Mouse (Mus musculus): ENCODE measurements around the gene Pgbd5.

DNA sequence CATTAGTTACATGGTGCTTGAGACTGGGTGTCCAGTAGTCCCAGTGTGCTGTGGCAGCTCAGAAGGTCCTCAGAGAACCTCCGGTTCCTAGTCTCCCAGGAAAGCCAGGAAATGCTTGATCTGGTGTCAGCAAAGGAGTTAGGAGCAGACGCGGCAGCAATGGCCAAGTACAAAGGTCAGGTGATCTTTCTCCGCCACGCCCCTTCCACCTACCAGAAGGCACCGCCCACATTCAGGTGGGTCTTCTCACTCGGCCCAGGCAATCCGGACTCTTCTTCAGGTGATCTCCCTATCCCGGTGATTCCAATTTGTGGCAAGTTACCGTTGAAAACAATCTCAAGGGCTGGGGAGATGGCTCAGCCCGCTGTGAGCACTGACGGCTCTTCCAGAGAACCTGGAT is 20.2 kb upstream of the Pgbd5 start:
- TF ChIP-seq CTCF (IDR thresholded peaks at IDR 0.05; ENCODE audit: insufficient read depth, low read depth, low read length) (no peak), POLR2A (IDR thresholded peaks at IDR 0.05; ENCODE audit: insufficient read depth, low read depth, low read length) (no peak)

All from olfactory bulb, adult 2 months (tissue).